Mouse (Mus musculus) hindbrain, embryonic 11.5 days (tissue): Measurements from ENCODE around the gene Acp1. TPM values are rescaled to one million over a fixed set of nuclear protein-coding genes. Genes with fewer than 3 reads are reported as not detected.

Experiments used
- ATAC-seq: fragments of 200-750 bp; cut with Nextera tagmentation; 2 replicates; pipeline ENCODE4 v1.8.0; 2017; ENCODE audit warnings: mild to moderate bottlenecking, moderate TSS enrichment, moderate library complexity; ENCODE audit not compliant: low FRiP score
- DNase-seq: peaks from one replicate; pipeline ENCODE4 v3.0.0-alpha.2; 2015; ENCODE audit warnings: low spot score
- H3K27ac ChIP-seq: fragments of 300-500 bp; sonication (generic); 2 replicates; pipeline ENCODE4 v1.5.1; 2014; ENCODE audit warnings: mild to moderate bottlenecking, low read depth, low read length
- H3K27me3 ChIP-seq: fragments of 300-500 bp; sonication (generic); 2 replicates; pipeline ENCODE4 v1.6.1; 2014; ENCODE audit warnings: mild to moderate bottlenecking, low read length, moderate library complexity, mixed read lengths; ENCODE audit not compliant: control insufficient read depth, insufficient read depth
- H3K36me3 ChIP-seq: fragments of 300-500 bp; sonication (generic); 2 replicates; pipeline ENCODE4 v1.6.1; 2014; ENCODE audit warnings: mild to moderate bottlenecking, low read length, moderate library complexity, mixed read lengths; ENCODE audit not compliant: control insufficient read depth, insufficient read depth
- H3K4me1 ChIP-seq: fragments of 300-500 bp; sonication (generic); replicated peaks from 2 replicates; pipeline ENCODE4 v1.6.1; 2014; ENCODE audit warnings: low read length, mixed read lengths; ENCODE audit not compliant: control insufficient read depth, insufficient read depth
- H3K4me2 ChIP-seq: fragments of 300-500 bp; sonication (generic); replicated peaks from 2 replicates; pipeline ENCODE4 v1.6.1; 2014; ENCODE audit warnings: mild to moderate bottlenecking, low read depth, low read length
- H3K4me3 ChIP-seq: fragments of 300-500 bp; sonication (generic); 2 replicates; pipeline ENCODE4 v1.5.1; 2014; ENCODE audit warnings: low read depth, low read length
- H3K9ac ChIP-seq: fragments of 300-500 bp; sonication (generic); 2 replicates; pipeline ENCODE4 v1.6.1; 2014; ENCODE audit warnings: low read depth, low read length
- H3K9me3 ChIP-seq: fragments of 300-500 bp; sonication (generic); 2 replicates; pipeline ENCODE4 v1.6.1; 2016; ENCODE audit warnings: low read length; ENCODE audit not compliant: control insufficient read depth
- WGBS: fragments of 180-500 bp; shearing (Covaris S2); extraction: QIAGEN DNeasy Blood & Tissue Kit; methylation state at CpG from one replicate; pipeline ENCODE4 v1.1.7; 2014; 5-methylcytosine and 5-hydroxymethylcytosine counted together
- polyA plus RNA-seq: library from polyadenylated mRNA; unstranded; fragments of >200 nt; fragmentation: Nextera tagmentation; extraction: Ambion mirVana; gene quantifications from 2 replicates; pipeline ENCODE4 v1.2.1, GENCODE M21; 2014

Acp1 gene
- polyA plus RNA-seq, 1 experiment from 2014 or later = 166 TPM

- Histone ChIP-seq H3K9me3 (no peaks in the 10 kb centered on the region), H3K36me3 (no peaks in the 10 kb centered on the region), H3K4me2 (no peak overlapping the region), H3K27me3 (no peaks in the 10 kb centered on the region), H3K4me1 (no peaks in the 10 kb centered on the region), H3K9ac (no peak overlapping the region), H3K27ac (no peak overlapping the region), H3K4me3 (no peak overlapping the region)
- WGBS = 91% methylated on average over 6 of the region's 6 CpGs
- no peak for ATAC-seq
- DNase-seq = no peak
Observed at GRCm38 (mm10) chr12:30851871-30852270, 59.5 kb downstream of the Acp1 start.

GRCm38 (mm10) chr12:30850902-30851301, 60.5 kb downstream of the Acp1 start:
- Histone ChIP-seq H3K4me1 (no peaks in the 10 kb centered on the region), H3K9me3 (no peaks in the 10 kb centered on the region), H3K27me3 (no peaks in the 10 kb centered on the region), H3K4me2 (no peak overlapping the region), H3K36me3 (no peaks in the 10 kb centered on the region), H3K4me3 (no peak overlapping the region), H3K9ac (no peak overlapping the region), H3K27ac (no peak overlapping the region)
- no peak for ATAC-seq
- no peak for DNase-seq
- WGBS = 83% methylated on average over 2 of the region's 2 CpGs

GRCm38 (mm10) chr12:30848521-30848920, 62.9 kb downstream of the Acp1 start:
- Histone ChIP-seq H3K9me3 (no peaks in the 10 kb centered on the region), H3K27ac (no peak overlapping the region), H3K36me3 (no peaks in the 10 kb centered on the region), H3K4me1 (no peaks in the 10 kb centered on the region), H3K27me3 (no peaks in the 10 kb centered on the region), H3K4me3 (no peak overlapping the region), H3K9ac (no peak overlapping the region), H3K4me2 (no peak overlapping the region)
- DNase-seq (no peak), ATAC-seq (no peak)
- 84% methylated on average over 1 of the region's 1 CpGs for WGBS

Other genes with a start within 250 kb of the Acp1 start
- 0.51 and 0.54 TPM in 2 replicates for gene Alkal2, start 27.3 kb downstream of the Acp1 start, polyA plus RNA-seq
- gene Sh3yl1, start 79 bp upstream of the Acp1 start, polyA plus RNA-seq = 26.9 and 29.1 TPM in 2 replicates
- gene Fam110c, start 162.3 kb upstream of the Acp1 start, polyA plus RNA-seq = 0.08 and 0.17 TPM in 2 replicates